Mouse (Mus musculus) testis, adult 2 months (tissue): ENCODE measurements around the gene Pmepa1. TPM values are rescaled to one million over a fixed set of nuclear protein-coding genes. Genes with fewer than 3 reads are reported as not detected.

Source experiments
- H3K27ac ChIP-seq: fragments of 200-500 bp; 2 replicates; pipeline ENCODE4 v1.5.1; 2012; ENCODE audit warnings: low read depth, low read length; ENCODE audit not compliant: control insufficient read depth, insufficient read depth
- H3K27me3 ChIP-seq: fragments of 200-500 bp; 2 replicates; pipeline ENCODE4 v1.6.1; 2012; ENCODE audit warnings: mild to moderate bottlenecking, low read length, moderate library complexity; ENCODE audit not compliant: control insufficient read depth, insufficient read depth
- H3K36me3 ChIP-seq: fragments of 200-500 bp; 2 replicates; pipeline ENCODE4 v1.6.1; 2012; ENCODE audit warnings: mild to moderate bottlenecking, low read length; ENCODE audit not compliant: control insufficient read depth, insufficient read depth
- H3K4me1 ChIP-seq: fragments of 200-500 bp; 2 replicates; pipeline ENCODE4 v1.6.1; 2012; ENCODE audit warnings: low read length; ENCODE audit not compliant: control insufficient read depth, insufficient read depth
- H3K4me3 ChIP-seq: fragments of 200-500 bp; 2 replicates; pipeline ENCODE4 v1.5.1; 2012; ENCODE audit warnings: low read depth, mild to moderate bottlenecking, low read length, moderate library complexity, mixed read lengths; ENCODE audit not compliant: control insufficient read depth
- CTCF ChIP-seq: fragments of 200-500 bp; IDR thresholded peaks from 2 replicates; pipeline ENCODE4 v1.5.1; 2012; ENCODE audit warnings: low read depth, mild to moderate bottlenecking, inconsistent platforms, low read length, moderate library complexity; ENCODE audit not compliant: control insufficient read depth, insufficient read depth, insufficient replicate concordance
- POLR2A ChIP-seq: fragments of 200-500 bp; IDR thresholded peaks from 2 replicates; pipeline ENCODE4 v1.6.1; 2012; ENCODE audit warnings: low read depth, mild to moderate bottlenecking, inconsistent platforms, low read length, moderate library complexity; ENCODE audit not compliant: control insufficient read depth
- polyA plus RNA-seq: library from polyadenylated mRNA; depleted of rRNA; stranded (reverse); fragments of >200 nt; gene quantifications from 2 replicates; pipeline ENCODE4 v1.2.3, GENCODE M21; 2012

Gene Pmepa1
- polyA plus RNA-seq, 1 experiment: 2.6 TPM

- Histone ChIP-seq H3K27ac (no peak overlapping the region), H3K4me1 (peaks cover 2% of the 10 kb centered on the region; the same call in 1 of the 2 replicates), H3K36me3 (no peaks in the 10 kb centered on the region), H3K4me3 (no peak overlapping the region), H3K27me3 (no peaks in the 10 kb centered on the region)
- TF ChIP-seq CTCF (no peak), POLR2A (no peak)
These were observed 44.1 kb downstream of the Pmepa1 start for GRCm38 (mm10) chr2:173232065-173232765.

GRCm38 (mm10) chr2:173229578-173230224 lies 46.6 kb downstream of the Pmepa1 start:
- no peak overlapping the region for H3K4me3 ChIP-seq
- H3K4me1 ChIP-seq: peaks cover 2% of the 10 kb centered on the region; the same call in 1 of the 2 replicates
- H3K36me3 ChIP-seq: no peaks in the 10 kb centered on the region
- no peak overlapping the region for H3K27ac ChIP-seq
- no peaks in the 10 kb centered on the region for H3K27me3 ChIP-seq
- TF ChIP-seq POLR2A (no peak), CTCF (peak; percentile 99)

GRCm38 (mm10) chr2:173228567-173228966 lies 47.8 kb downstream of the Pmepa1 start:
- Histone ChIP-seq H3K4me3 (no peak overlapping the region), H3K27me3 (no peaks in the 10 kb centered on the region), H3K4me1 (no peaks in the 10 kb centered on the region), H3K36me3 (no peaks in the 10 kb centered on the region), H3K27ac (no peak overlapping the region)
- TF ChIP-seq POLR2A: no peak

GRCm38 (mm10) chr2:173226792-173227191 lies 49.5 kb downstream of the Pmepa1 start:
- H3K27ac ChIP-seq: no peak overlapping the region

GRCm38 (mm10) chr2:173225906-173226305 lies 50.4 kb downstream of the Pmepa1 start:
- no peak overlapping the region for H3K27ac ChIP-seq
- TF ChIP-seq POLR2A (no peak), CTCF (no peak)
- H3K4me1 ChIP-seq: no peaks in the 10 kb centered on the region
- H3K36me3 ChIP-seq: no peaks in the 10 kb centered on the region
- H3K27me3 ChIP-seq: no peaks in the 10 kb centered on the region
- H3K4me3 ChIP-seq: no peak overlapping the region

More at GRCm38 (mm10) chr2:173226792-173227191, 49.5 kb downstream of the Pmepa1 start:
- Histone ChIP-seq H3K4me1 (no peaks in the 10 kb centered on the region), H3K36me3 (no peaks in the 10 kb centered on the region), H3K4me3 (no peak overlapping the region), H3K27me3 (no peaks in the 10 kb centered on the region)
- no peak for TF ChIP-seq CTCF
- no peak for TF ChIP-seq POLR2A

- no peak overlapping the region for H3K4me3 ChIP-seq
- no peak for TF ChIP-seq CTCF
- TF ChIP-seq POLR2A: no peak
- H3K27ac ChIP-seq: no peak overlapping the region
- no peaks in the 10 kb centered on the region for H3K4me1 ChIP-seq
- no peaks in the 10 kb centered on the region for H3K27me3 ChIP-seq
- no peaks in the 10 kb centered on the region for H3K36me3 ChIP-seq
These were observed 51.5 kb downstream of the Pmepa1 start for GRCm38 (mm10) chr2:173224832-173225231.

- Histone ChIP-seq H3K4me1 (no peaks in the 10 kb centered on the region), H3K4me3 (no peak overlapping the region), H3K27ac (no peak overlapping the region), H3K27me3 (no peaks in the 10 kb centered on the region), H3K36me3 (no peaks in the 10 kb centered on the region)
- no peak for TF ChIP-seq CTCF
- TF ChIP-seq POLR2A: no peak
These were observed 52.2 kb downstream of the Pmepa1 start for GRCm38 (mm10) chr2:173224097-173224496.

GRCm38 (mm10) chr2:173223496-173223895 lies 52.8 kb downstream of the Pmepa1 start:
- Histone ChIP-seq H3K4me1 (no peaks in the 10 kb centered on the region), H3K27me3 (no peaks in the 10 kb centered on the region), H3K4me3 (no peak overlapping the region), H3K36me3 (no peaks in the 10 kb centered on the region), H3K27ac (no peak overlapping the region)
- TF ChIP-seq POLR2A (no peak), CTCF (no peak)
